Mouse (Mus musculus) MEL (cell line): ENCODE measurements around the gene Nup62. TPM values are rescaled to one million over a fixed set of nuclear protein-coding genes. Genes with fewer than 3 reads are reported as not detected.
A peak's percentile ranks its signal among the peaks of the same experiment; 100 is the strongest.

Source experiments
- DNase-seq: peaks from one replicate; pipeline ENCODE4 v3.0.0; 2011; ENCODE audit warnings: low read depth, low spot score
- H3K27ac ChIP-seq: 2 replicates; pipeline ENCODE4 v1.5.1; 2012; ENCODE audit warnings: low read depth, mild to moderate bottlenecking, control low read depth, low read length, moderate library complexity; ENCODE audit not compliant: control insufficient read depth
- H3K27me3 ChIP-seq, 2 experiments: fragments of 150-350 bp in 1 of 2; sonication (generic) in 1 of 2; 2 replicates each; pipeline ENCODE4 v1.6.1; 2012; ENCODE audit warnings: low read length in 2 of 2, mild to moderate bottlenecking in 2 of 2, improper control_type of control experiment in 1 of 2, moderate library complexity in 1 of 2; ENCODE audit not compliant: insufficient read depth in 2 of 2, control insufficient read depth in 1 of 2
- H3K36me3 ChIP-seq, 2 experiments: 2 replicates each; pipeline ENCODE4 v1.6.1; 2012 to 2014; ENCODE audit warnings: low read length in 2 of 2, improper control_type of control experiment in 1 of 2, inconsistent platforms in 1 of 2, mild to moderate bottlenecking in 1 of 2; ENCODE audit not compliant: insufficient read depth in 2 of 2, control insufficient read depth in 1 of 2
- H3K4me1 ChIP-seq, 2 experiments: fragments of 150-350 bp in 1 of 2; sonication (generic) in 1 of 2; 2 replicates each; pipeline ENCODE4 v1.6.1; 2012; ENCODE audit warnings: low read length in 2 of 2, improper control_type of control experiment in 1 of 2, mild to moderate bottlenecking in 1 of 2; ENCODE audit not compliant: insufficient read depth in 2 of 2, control insufficient read depth in 1 of 2
- H3K4me3 ChIP-seq, 2 experiments: fragments of 150-350 bp in 1 of 2; sonication (generic) in 1 of 2; 2 replicates each; pipeline ENCODE4 v1.5.1; 2012; ENCODE audit warnings: low read depth in 2 of 2, low read length in 2 of 2, mild to moderate bottlenecking in 2 of 2, moderate library complexity in 2 of 2, control low read depth in 1 of 2, improper control_type of control experiment in 1 of 2; ENCODE audit not compliant: control insufficient read depth in 1 of 2, insufficient read depth in 1 of 2
- H3K79me2 ChIP-seq: 2 replicates; pipeline ENCODE4 v1.6.1; 2012; ENCODE audit warnings: mild to moderate bottlenecking, low read length, moderate library complexity; ENCODE audit not compliant: control insufficient read depth, poor library complexity, insufficient read depth
- H3K9ac ChIP-seq: 2 replicates; pipeline ENCODE4 v1.6.1; 2012; ENCODE audit warnings: low read depth, mild to moderate bottlenecking, control low read depth, low read length, moderate library complexity; ENCODE audit not compliant: control insufficient read depth, poor library complexity, severe bottlenecking
- H3K9me3 ChIP-seq: fragments of 150-350 bp; sonication (generic); replicated peaks from 2 replicates; pipeline ENCODE4 v1.6.1; 2012; ENCODE audit warnings: mild to moderate bottlenecking, low read length, improper control_type of control experiment, moderate library complexity; ENCODE audit not compliant: insufficient read depth
- BHLHE40 ChIP-seq: IDR thresholded peaks from 2 replicates; pipeline ENCODE4 v1.6.1; 2012; ENCODE audit warnings: low read depth, mild to moderate bottlenecking, inconsistent platforms, low read length, improper control_type of control experiment, borderline replicate concordance
- CHD1 ChIP-seq: IDR thresholded peaks from 2 replicates; pipeline ENCODE4 v1.6.1; 2012; ENCODE audit warnings: low read depth, mild to moderate bottlenecking, inconsistent platforms, low read length, improper control_type of control experiment
- CHD2 ChIP-seq: IDR thresholded peaks from 2 replicates; pipeline ENCODE4 v1.6.1; 2011; ENCODE audit warnings: low read length, improper control_type of control experiment
- CTCF ChIP-seq, 3 experiments: IDR thresholded peaks in 2 of 3; conservative IDR thresholded peaks in 1 of 3; 2 replicates each; pipeline ENCODE4 v1.5.1; 2011 to 2012; ENCODE audit warnings: low read length in 3 of 3, low read depth in 2 of 3, mild to moderate bottlenecking in 2 of 3, improper control_type of control experiment in 1 of 3, inconsistent platforms in 1 of 3, mixed read lengths in 1 of 3, moderate library complexity in 1 of 3; ENCODE audit not compliant: control insufficient read depth in 1 of 3, insufficient read depth in 1 of 3, poor library complexity in 1 of 3, severe bottlenecking in 1 of 3
- E2F4 ChIP-seq: IDR thresholded peaks from 2 replicates; pipeline ENCODE4 v1.6.1; 2011; ENCODE audit warnings: low read depth, low read length, improper control_type of control experiment, borderline replicate concordance
- ELF1 ChIP-seq: IDR thresholded peaks from 2 replicates; pipeline ENCODE4 v1.6.1; 2014; ENCODE audit warnings: low read depth, mild to moderate bottlenecking, inconsistent platforms, low read length, improper control_type of control experiment, moderate library complexity
- EP300 ChIP-seq, 2 experiments: IDR thresholded peaks; 2 replicates each; pipeline ENCODE4 v1.6.1; 2011; ENCODE audit warnings: improper control_type of control experiment in 2 of 2, low read length in 2 of 2, low read depth in 1 of 2, mild to moderate bottlenecking in 1 of 2
- ETS1 ChIP-seq: IDR thresholded peaks from 2 replicates; pipeline ENCODE4 v1.6.1; 2012; ENCODE audit warnings: low read depth, mild to moderate bottlenecking, inconsistent platforms, low read length, improper control_type of control experiment, moderate library complexity
- GABPA ChIP-seq: IDR thresholded peaks from 2 replicates; pipeline ENCODE4 v1.6.1; 2012; ENCODE audit warnings: low read depth, mild to moderate bottlenecking, inconsistent platforms, low read length, improper control_type of control experiment, moderate library complexity
- GATA1 ChIP-seq: IDR thresholded peaks from 2 replicates; pipeline ENCODE4 v1.6.1; 2011; ENCODE audit warnings: low read depth, low read length, improper control_type of control experiment
- HCFC1 ChIP-seq: IDR thresholded peaks from 2 replicates; pipeline ENCODE4 v1.6.1; 2012; ENCODE audit warnings: low read depth, mild to moderate bottlenecking, inconsistent platforms, low read length, improper control_type of control experiment, moderate library complexity
- JUND ChIP-seq: IDR thresholded peaks from 2 replicates; pipeline ENCODE4 v1.6.1; 2011; ENCODE audit warnings: low read depth, mild to moderate bottlenecking, improper control_type of control experiment, low read length
- KAT2A ChIP-seq: conservative IDR thresholded peaks from 2 replicates; pipeline ENCODE4 v1.6.1; 2012; ENCODE audit warnings: low read depth, low read length, improper control_type of control experiment, inconsistent platforms
- MAFK ChIP-seq: IDR thresholded peaks from 2 replicates; pipeline ENCODE4 v1.6.1; 2011; ENCODE audit warnings: low read depth, mild to moderate bottlenecking, low read length, improper control_type of control experiment, borderline replicate concordance
- MAX ChIP-seq: IDR thresholded peaks from 2 replicates; pipeline ENCODE4 v1.6.1; 2011; ENCODE audit warnings: low read length, improper control_type of control experiment
- MAZ ChIP-seq: IDR thresholded peaks from 2 replicates; pipeline ENCODE4 v1.6.1; 2012; ENCODE audit warnings: low read depth, mild to moderate bottlenecking, inconsistent platforms, low read length, improper control_type of control experiment
- MEF2A ChIP-seq: IDR thresholded peaks from 2 replicates; pipeline ENCODE4 v1.6.1; 2014; ENCODE audit warnings: low read depth, mild to moderate bottlenecking, inconsistent platforms, low read length, improper control_type of control experiment; ENCODE audit not compliant: poor library complexity, insufficient replicate concordance, severe bottlenecking; ENCODE audit errors: extremely low read depth
- MXI1 ChIP-seq: IDR thresholded peaks from 2 replicates; pipeline ENCODE4 v1.6.1; 2011; ENCODE audit warnings: mild to moderate bottlenecking, low read depth, low read length, improper control_type of control experiment
- MYC ChIP-seq: IDR thresholded peaks from 2 replicates; pipeline ENCODE4 v1.6.1; 2011; ENCODE audit warnings: low read depth, mild to moderate bottlenecking, low read length, improper control_type of control experiment, moderate library complexity
- NELFE ChIP-seq: IDR thresholded peaks from 2 replicates; pipeline ENCODE4 v1.6.1; 2011; ENCODE audit warnings: low read depth, low read length, improper control_type of control experiment
- POLR2A ChIP-seq, 2 experiments: IDR thresholded peaks; 2 replicates each; pipeline ENCODE4 v1.6.1; 2011 to 2012; ENCODE audit warnings: low read length in 2 of 2, mild to moderate bottlenecking in 2 of 2, control low read depth in 1 of 2, improper control_type of control experiment in 1 of 2, low read depth in 1 of 2, moderate library complexity in 1 of 2; ENCODE audit not compliant: control insufficient read depth in 1 of 2, insufficient read depth in 1 of 2, poor library complexity in 1 of 2
- POLR2AphosphoS2 ChIP-seq: IDR thresholded peaks from 2 replicates; pipeline ENCODE4 v1.6.1; 2011; ENCODE audit warnings: low read length, improper control_type of control experiment
- RAD21 ChIP-seq: IDR thresholded peaks from 2 replicates; pipeline ENCODE4 v1.6.1; 2011; ENCODE audit warnings: mild to moderate bottlenecking, low read depth, low read length, improper control_type of control experiment
- RCOR1 ChIP-seq: IDR thresholded peaks from 2 replicates; pipeline ENCODE4 v1.6.1; 2012; ENCODE audit warnings: low read depth, mild to moderate bottlenecking, inconsistent platforms, low read length, improper control_type of control experiment
- SIN3A ChIP-seq: IDR thresholded peaks from 2 replicates; pipeline ENCODE4 v1.6.1; 2012; ENCODE audit warnings: low read length, improper control_type of control experiment, inconsistent platforms
- SMC3 ChIP-seq: IDR thresholded peaks from 2 replicates; pipeline ENCODE4 v1.6.1; 2011; ENCODE audit warnings: low read depth, low read length, improper control_type of control experiment
- TAL1 ChIP-seq: IDR thresholded peaks from 2 replicates; pipeline ENCODE4 v1.6.1; 2012; ENCODE audit warnings: mild to moderate bottlenecking, inconsistent platforms, low read length, moderate library complexity, mixed read lengths
- TBP ChIP-seq: IDR thresholded peaks from 2 replicates; pipeline ENCODE4 v1.8.0; 2011; ENCODE audit warnings: low read depth, low read length, improper control_type of control experiment
- TCF12 ChIP-seq: IDR thresholded peaks from 2 replicates; pipeline ENCODE4 v1.6.1; 2014; ENCODE audit warnings: low read depth, mild to moderate bottlenecking, inconsistent platforms, low read length, improper control_type of control experiment, moderate library complexity
- UBTF ChIP-seq: IDR thresholded peaks from 2 replicates; pipeline ENCODE4 v1.6.1; 2012; ENCODE audit warnings: low read depth, mild to moderate bottlenecking, inconsistent platforms, low read length, improper control_type of control experiment, moderate library complexity, borderline replicate concordance; ENCODE audit not compliant: insufficient read depth
- USF1 ChIP-seq: IDR thresholded peaks from 2 replicates; pipeline ENCODE4 v1.6.1; 2014; ENCODE audit warnings: low read depth, mild to moderate bottlenecking, inconsistent platforms, low read length, improper control_type of control experiment, moderate library complexity
- USF2 ChIP-seq, 2 experiments: IDR thresholded peaks; 2 replicates each; pipeline ENCODE4 v1.6.1; 2011 to 2012; ENCODE audit warnings: improper control_type of control experiment in 2 of 2, low read length in 2 of 2, borderline replicate concordance in 1 of 2, inconsistent platforms in 1 of 2, low read depth in 1 of 2, mild to moderate bottlenecking in 1 of 2; ENCODE audit not compliant: insufficient read depth in 1 of 2
- ZKSCAN1 ChIP-seq: IDR thresholded peaks from 2 replicates; pipeline ENCODE4 v1.6.1; 2012; ENCODE audit warnings: low read depth, mild to moderate bottlenecking, inconsistent platforms, low read length, improper control_type of control experiment, moderate library complexity
- ZMIZ1 ChIP-seq: IDR thresholded peaks from 2 replicates; pipeline ENCODE4 v1.6.1; 2012; ENCODE audit warnings: low read depth, mild to moderate bottlenecking, inconsistent platforms, low read length, improper control_type of control experiment, moderate library complexity
- ZNF384 ChIP-seq: IDR thresholded peaks from 2 replicates; pipeline ENCODE4 v1.6.1; 2012; ENCODE audit warnings: low read depth, mild to moderate bottlenecking, inconsistent platforms, low read length, improper control_type of control experiment
- polyA plus RNA-seq, 2 experiments: library from polyadenylated mRNA; stranded (reverse) in 1 of 2; unstranded in 1 of 2; fragments of >175 nt in 1 of 2; fragments of >200 nt in 1 of 2; gene quantifications; 2 replicates each; pipeline versions ENCODE4 v1.2.1 to v1.2.4; 2012; ENCODE audit warnings: low replicate concordance in 2 of 2, low read depth in 1 of 2; ENCODE audit not compliant: insufficient read length in 2 of 2, insufficient read depth in 1 of 2, missing spikeins in 1 of 2
- total RNA-seq: library from RNA; depleted of rRNA; stranded (reverse); fragments of 300-350 nt; gene quantifications from 2 replicates; pipeline ENCODE4 v1.2.3, GENCODE M21; 2012; rRNA removed

Gene Nup62
- total RNA-seq (136 and 137 TPM in 2 replicates), polyA plus RNA-seq (100 to 1,000 TPM in 1 of 2 experiments, not detected in 1; 235 TPM)

DNA sequence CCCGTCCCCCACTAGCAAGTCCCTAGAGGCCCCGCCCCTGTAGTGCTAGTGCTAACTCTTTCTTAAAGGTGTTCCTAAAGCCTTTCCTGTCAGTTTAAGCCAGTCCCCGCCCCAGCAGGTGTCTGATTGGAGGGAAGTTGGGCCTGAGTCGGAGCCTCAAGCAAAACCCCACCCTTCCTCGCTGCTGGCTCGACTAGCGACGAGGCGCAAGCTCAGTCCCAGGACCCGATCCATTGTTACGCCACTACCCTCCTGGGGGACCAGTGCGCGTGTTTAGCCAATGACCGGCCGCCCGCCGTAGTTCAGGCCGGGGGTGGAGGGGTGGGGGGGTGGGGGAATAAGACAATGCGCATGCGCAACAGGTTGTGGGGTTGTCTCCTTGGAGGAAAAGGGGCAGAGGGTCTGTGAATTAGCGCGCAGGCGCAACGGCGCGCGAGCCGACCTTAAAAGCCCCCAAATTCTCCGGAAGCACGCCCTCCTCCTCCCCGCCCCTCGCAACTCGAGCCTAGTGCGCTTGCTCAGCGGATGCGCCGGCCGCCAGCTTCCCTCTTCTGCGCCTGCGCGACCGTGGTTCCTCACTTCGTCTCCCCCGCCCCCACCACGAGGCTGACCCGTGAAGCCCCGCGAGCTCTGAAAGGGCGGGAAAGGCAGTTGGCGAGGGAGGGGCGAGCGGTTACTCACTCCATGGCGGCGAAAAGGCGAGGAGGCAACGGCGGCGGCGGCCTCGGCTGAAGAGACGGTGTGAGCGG, at the start of gene Nup62, which contains the start of gene Il4i1:
Nup62 (plus strand) TSS at position 368 of the 749 bp plus-strand sequence.
Il4i1 (plus strand) TSS at position 667 of the 749 bp plus-strand sequence.
- no peaks in the 10 kb centered on the region for H3K27me3 ChIP-seq
- TF ChIP-seq USF1 (no peak), USF2 (IDR thresholded peaks at IDR 0.05; ENCODE audit: borderline replicate concordance in 1 of 2, insufficient read depth in 1 of 2, low read depth in 1 of 2, low read length in 2 of 2) (no peak), ZNF384 (no peak), ZMIZ1 (peak; percentile 81), KAT2A (peak; percentile 53; the same call in 1 of the 2 replicates), TCF12 (peak; percentile 64), MAZ (peak; percentile 98), UBTF (no peak), CHD1 (0 out of 2 replicates have a peak, but pooled peaks have one; percentile 60), EP300 (IDR thresholded peaks at IDR 0.05; ENCODE audit: low read depth in 1 of 2, low read length in 2 of 2) (peak in 1 of 2 experiments; percentile 72; a peak in 2 of 4 replicates), MEF2A (no peak), MAX (peak; percentile 89), ETS1 (peak; percentile 59), SIN3A (peak; percentile 61), TBP (0 out of 2 replicates have a peak, but pooled peaks have one; percentile 19), GATA1 (no peak), CTCF (IDR thresholded peaks at IDR 0.05 in 2 of 3, conservative IDR thresholded peaks at IDR 0.05 in 1 of 3; ENCODE audit: control insufficient read depth in 1 of 3, insufficient read depth in 1 of 3, low read depth in 2 of 3, low read length in 3 of 3, poor library complexity in 1 of 3, severe bottlenecking in 1 of 3) (no peak), CHD2 (peak; percentile 92), JUND (no peak), MYC (peak; percentile 87), HCFC1 (peak; percentile 86), NELFE (peak; percentile 85), ZKSCAN1 (no peak), BHLHE40 (no peak), MXI1 (peak; percentile 74), MAFK (no peak), RAD21 (no peak), E2F4 (peak; percentile 90), RCOR1 (no peak), ELF1 (peak; percentile 77), POLR2AphosphoS2 (peak; percentile 89; the same call in 1 of the 2 replicates), TAL1 (no peak), GABPA (no peak), POLR2A (IDR thresholded peaks at IDR 0.05; ENCODE audit: control insufficient read depth in 1 of 2, insufficient read depth in 1 of 2, low read depth in 1 of 2, low read length in 2 of 2, poor library complexity in 1 of 2) (peak in 1 of 2 experiments; percentile 81; a peak in 3 of 4 replicates), SMC3 (no peak)

More for the DNA sequence above, at the start of gene Nup62, which contains the start of gene Il4i1:
- H3K36me3 ChIP-seq, result peaks cover 9 to 35% of the 10 kb centered on the region in 2 experiments
- H3K4me3 ChIP-seq, result peak within 1 kb of the TSS; percentile 87 to 94
- peaks cover 20 to 40% of the 10 kb centered on the region in 2 experiments; a peak in 3 of 4 replicates for H3K4me1 ChIP-seq
- peak within 1 kb of the TSS; percentile 97 for H3K9ac ChIP-seq
- peak; percentile 99 for DNase-seq
- no peaks in the 10 kb centered on the region for H3K9me3 ChIP-seq
- peaks cover 55% of the 10 kb centered on the region for H3K79me2 ChIP-seq
- peak within 1 kb of the TSS; percentile 93 for H3K27ac ChIP-seq
